Mouse (Mus musculus) testis, adult 2 months (tissue): ENCODE measurements around the gene Slc12a8. TPM values are rescaled to one million over a fixed set of nuclear protein-coding genes. Genes with fewer than 3 reads are reported as not detected.

Source experiments
- H3K27ac ChIP-seq: fragments of 200-500 bp; 2 replicates; pipeline ENCODE4 v1.5.1; 2012; ENCODE audit warnings: low read depth, low read length; ENCODE audit not compliant: control insufficient read depth, insufficient read depth
- H3K27me3 ChIP-seq: fragments of 200-500 bp; 2 replicates; pipeline ENCODE4 v1.6.1; 2012; ENCODE audit warnings: mild to moderate bottlenecking, low read length, moderate library complexity; ENCODE audit not compliant: control insufficient read depth, insufficient read depth
- H3K36me3 ChIP-seq: fragments of 200-500 bp; 2 replicates; pipeline ENCODE4 v1.6.1; 2012; ENCODE audit warnings: mild to moderate bottlenecking, low read length; ENCODE audit not compliant: control insufficient read depth, insufficient read depth
- H3K4me1 ChIP-seq: fragments of 200-500 bp; 2 replicates; pipeline ENCODE4 v1.6.1; 2012; ENCODE audit warnings: low read length; ENCODE audit not compliant: control insufficient read depth, insufficient read depth
- H3K4me3 ChIP-seq: fragments of 200-500 bp; 2 replicates; pipeline ENCODE4 v1.5.1; 2012; ENCODE audit warnings: low read depth, mild to moderate bottlenecking, low read length, moderate library complexity, mixed read lengths; ENCODE audit not compliant: control insufficient read depth
- CTCF ChIP-seq: fragments of 200-500 bp; IDR thresholded peaks from 2 replicates; pipeline ENCODE4 v1.5.1; 2012; ENCODE audit warnings: low read depth, mild to moderate bottlenecking, inconsistent platforms, low read length, moderate library complexity; ENCODE audit not compliant: control insufficient read depth, insufficient read depth, insufficient replicate concordance
- POLR2A ChIP-seq: fragments of 200-500 bp; IDR thresholded peaks from 2 replicates; pipeline ENCODE4 v1.6.1; 2012; ENCODE audit warnings: low read depth, mild to moderate bottlenecking, inconsistent platforms, low read length, moderate library complexity; ENCODE audit not compliant: control insufficient read depth
- polyA plus RNA-seq: library from polyadenylated mRNA; depleted of rRNA; stranded (reverse); fragments of >200 nt; gene quantifications from 2 replicates; pipeline ENCODE4 v1.2.3, GENCODE M21; 2012

The Slc12a8 gene
- polyA plus RNA-seq, 1 experiment: 5.7 TPM

DNA sequence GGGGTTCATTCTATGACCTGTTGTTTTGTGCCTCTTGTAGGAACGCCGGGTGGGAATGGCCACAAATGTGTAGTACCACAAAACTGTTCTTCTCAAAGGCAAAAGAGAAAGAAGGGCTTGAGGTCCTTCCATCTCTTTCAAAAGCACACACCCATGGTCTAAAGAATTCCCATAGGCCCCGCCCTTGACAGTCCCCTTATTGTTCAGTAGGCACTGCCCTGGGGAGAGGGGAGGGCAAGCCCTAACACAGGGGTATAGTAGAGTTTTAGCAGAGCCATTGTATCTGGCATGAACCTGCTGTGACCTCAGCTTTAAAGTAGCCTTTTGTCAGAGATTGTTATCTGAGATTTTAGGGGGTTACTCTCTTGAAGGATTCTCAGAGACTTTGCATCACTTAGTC lies 98.9 kb downstream of the Slc12a8 start:
- TF ChIP-seq POLR2A (no peak), CTCF (no peak)
- Histone ChIP-seq H3K27ac (no peak overlapping the region), H3K4me3 (peak overlapping the region; percentile 76; the same call in 1 of the 2 replicates), H3K27me3 (no peaks in the 10 kb centered on the region), H3K4me1 (no peaks in the 10 kb centered on the region; the same call in none of the 2 replicates), H3K36me3 (no peaks in the 10 kb centered on the region)

DNA sequence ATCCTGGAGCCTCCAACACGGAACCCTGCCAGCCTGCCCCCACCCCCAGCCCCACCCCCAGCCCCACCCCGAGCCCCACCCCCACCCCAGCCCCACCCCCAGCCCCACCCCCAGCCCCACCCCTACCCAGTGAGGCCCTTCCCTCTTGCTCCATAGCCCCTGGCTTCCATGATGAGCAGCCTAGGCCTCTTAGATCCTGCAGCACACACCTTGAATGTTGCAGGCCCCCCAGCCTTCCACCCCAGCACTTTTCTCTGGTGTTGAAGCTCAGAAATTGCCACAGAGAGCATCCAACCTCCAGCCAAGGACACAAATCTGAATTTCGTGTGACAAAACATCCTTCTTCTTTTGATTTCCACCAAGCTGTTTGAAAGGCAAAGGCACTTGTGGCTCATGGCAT lies 104.7 kb downstream of the Slc12a8 start:
- TF ChIP-seq CTCF (no peak), POLR2A (no peak)
- H3K27me3 ChIP-seq: no peaks in the 10 kb centered on the region
- no peak overlapping the region for H3K4me3 ChIP-seq
- H3K4me1 ChIP-seq: no peaks in the 10 kb centered on the region
- H3K27ac ChIP-seq: no peak overlapping the region
- H3K36me3 ChIP-seq: no peaks in the 10 kb centered on the region

DNA sequence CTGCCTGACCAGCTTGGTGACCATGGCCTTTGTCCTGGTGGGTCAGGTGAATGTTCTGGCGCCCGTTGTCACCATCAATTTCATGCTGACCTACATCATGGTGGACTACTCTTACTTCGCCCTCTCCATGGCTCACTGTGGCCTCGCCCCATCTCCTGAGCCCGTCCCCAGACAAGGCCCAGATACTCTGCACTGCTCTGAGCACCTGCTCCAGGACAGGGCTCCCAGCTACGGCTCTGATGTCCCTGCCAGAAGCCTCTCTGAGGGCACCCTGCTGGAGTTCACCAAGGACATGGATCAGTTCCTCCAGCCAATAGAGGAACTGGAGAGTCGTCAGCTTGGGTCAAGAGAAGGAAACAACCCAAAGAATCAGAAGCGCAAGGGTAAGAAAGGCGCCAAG lies 107.5 kb downstream of the Slc12a8 start:
- Histone ChIP-seq H3K4me3 (no peak overlapping the region), H3K27me3 (no peaks in the 10 kb centered on the region), H3K36me3 (no peaks in the 10 kb centered on the region), H3K4me1 (no peaks in the 10 kb centered on the region), H3K27ac (no peak overlapping the region)
- TF ChIP-seq POLR2A (no peak), CTCF (no peak)

DNA sequence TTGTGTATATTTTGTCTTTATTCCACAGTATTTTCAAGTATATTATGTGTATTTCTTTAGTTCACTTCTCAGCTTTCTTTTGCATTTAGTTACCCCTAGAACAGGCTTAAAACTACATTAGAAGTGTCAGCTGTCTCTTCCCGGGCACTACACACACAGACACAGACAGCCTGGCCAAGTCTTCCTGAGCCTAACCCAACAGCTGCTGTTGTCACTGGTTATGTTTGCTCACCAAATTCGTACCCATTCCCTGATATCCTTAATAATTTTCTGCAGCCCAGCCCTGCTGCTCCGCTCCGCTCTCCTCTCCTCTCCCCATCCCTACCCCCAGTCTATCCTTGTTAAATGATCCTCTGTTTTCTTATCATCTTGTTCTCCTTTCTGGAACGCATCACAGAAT lies 112.4 kb downstream of the Slc12a8 start:
- no peak for TF ChIP-seq CTCF
- TF ChIP-seq POLR2A: no peak
- Histone ChIP-seq H3K27me3 (no peaks in the 10 kb centered on the region), H3K36me3 (no peaks in the 10 kb centered on the region), H3K27ac (no peak overlapping the region), H3K4me1 (no peaks in the 10 kb centered on the region), H3K4me3 (no peak overlapping the region)

DNA sequence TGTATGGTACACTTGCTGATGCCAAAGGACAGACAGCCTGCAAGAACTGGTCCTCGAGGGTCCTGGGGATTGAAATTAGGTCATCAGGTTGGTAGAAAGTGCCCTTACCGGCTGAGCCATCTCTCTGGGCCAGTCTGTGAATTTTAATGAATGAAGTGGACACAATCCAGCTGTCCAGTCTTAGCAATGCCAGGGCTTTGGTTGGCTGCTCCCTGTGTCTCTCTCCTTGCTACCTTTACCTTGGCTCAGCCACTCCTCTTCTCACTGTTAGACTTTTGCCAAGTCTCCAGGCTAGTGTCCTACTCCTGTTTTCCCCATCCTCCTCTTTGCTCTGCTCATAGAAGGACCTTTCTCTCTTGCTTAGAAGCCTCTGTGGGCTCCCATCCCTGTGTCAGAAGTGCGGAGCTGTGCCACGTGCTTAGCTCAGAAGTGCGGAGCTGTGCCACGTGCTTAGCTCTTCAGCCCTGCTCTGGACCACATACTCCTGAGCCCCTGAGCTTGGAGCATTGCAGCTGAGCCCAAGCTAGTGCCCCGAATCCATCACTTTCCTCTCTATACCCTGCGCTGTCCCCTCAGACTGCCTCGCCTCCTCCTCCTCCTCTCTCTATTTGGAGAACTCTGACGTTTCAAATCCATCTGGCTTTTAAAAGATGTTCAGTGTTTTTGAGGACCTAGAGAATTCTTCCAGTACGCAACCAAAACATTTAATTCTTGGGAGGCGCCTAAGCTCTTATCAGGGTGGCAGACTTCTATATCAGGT lies 118.9 kb downstream of the Slc12a8 start:
- TF ChIP-seq CTCF (no peak), POLR2A (no peak)

DNA sequence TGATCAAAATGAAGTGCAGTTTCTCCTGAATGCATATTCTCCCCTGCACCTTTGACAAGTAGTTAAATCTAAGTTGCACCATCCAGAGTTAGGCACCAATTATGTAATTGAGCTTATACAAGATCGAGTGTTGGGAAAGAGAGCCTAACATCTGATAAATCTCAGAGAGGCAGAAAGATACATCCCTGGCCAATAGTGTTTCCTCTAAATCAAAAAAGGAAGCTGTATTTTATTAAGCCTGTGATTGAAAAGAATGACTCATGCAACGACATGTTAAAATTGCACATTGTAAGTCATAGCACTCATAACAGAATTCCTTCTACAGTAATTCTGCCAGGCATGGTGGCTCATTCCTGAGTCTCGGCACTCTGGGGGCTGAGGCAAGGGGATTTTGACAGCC lies 124.7 kb downstream of the Slc12a8 start:
- Histone ChIP-seq H3K27ac (no peak overlapping the region), H3K4me3 (no peak overlapping the region), H3K4me1 (no peaks in the 10 kb centered on the region), H3K27me3 (no peaks in the 10 kb centered on the region), H3K36me3 (no peaks in the 10 kb centered on the region)
- TF ChIP-seq POLR2A: no peak
- TF ChIP-seq CTCF: no peak

More for the DNA sequence above, 118.9 kb downstream of the Slc12a8 start:
- H3K4me3 ChIP-seq: no peak overlapping the region
- no peaks in the 10 kb centered on the region for H3K27me3 ChIP-seq
- no peak overlapping the region for H3K27ac ChIP-seq
- H3K36me3 ChIP-seq: no peaks in the 10 kb centered on the region
- H3K4me1 ChIP-seq: no peaks in the 10 kb centered on the region

DNA sequence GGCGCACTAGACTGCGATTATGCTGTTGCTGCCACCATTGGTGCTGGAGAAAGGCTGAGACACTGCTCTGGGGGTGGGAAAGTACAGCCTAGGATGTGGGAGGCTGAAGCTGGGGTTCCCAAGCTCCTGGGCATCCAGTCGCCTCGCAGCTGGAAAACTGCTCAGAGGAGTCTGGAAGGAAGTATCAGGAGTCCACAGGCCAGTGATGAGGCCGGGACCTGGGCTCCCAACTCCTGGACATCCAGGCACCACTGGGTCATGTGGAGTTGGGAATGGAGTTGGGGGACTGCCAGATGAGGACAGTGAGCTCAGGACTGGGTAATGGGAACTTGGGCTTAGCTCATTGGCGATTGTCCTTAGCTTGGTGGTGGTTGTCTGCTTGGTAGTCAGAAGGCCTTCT lies 136.0 kb downstream of the Slc12a8 start:
- H3K36me3 ChIP-seq: no peaks in the 10 kb centered on the region

More for the DNA sequence above, 136.0 kb downstream of the Slc12a8 start:
- TF ChIP-seq CTCF (no peak), POLR2A (no peak)
- Histone ChIP-seq H3K27me3 (no peaks in the 10 kb centered on the region), H3K27ac (no peak overlapping the region), H3K4me1 (no peaks in the 10 kb centered on the region), H3K4me3 (no peak overlapping the region)
